Mouse (Mus musculus): ENCODE results near the gene Mtch1.

Gene Mtch1

GRCm38 (mm10) chr17:29310056-29310623 is 37.6 kb downstream of the Mtch1 start:
- DNase-seq (ENCODE audit: low spot score in 2 of 2), result no peak

GRCm38 (mm10) chr17:29305871-29306270 is 41.9 kb downstream of the Mtch1 start:
- DNase-seq (ENCODE audit: low spot score in 2 of 2), result no peak

GRCm38 (mm10) chr17:29305058-29305806 is 42.5 kb downstream of the Mtch1 start:
- no peak for DNase-seq (ENCODE audit: low spot score in 2 of 2)

GRCm38 (mm10) chr17:29304376-29305057 is 43.2 kb downstream of the Mtch1 start:
- DNase-seq (ENCODE audit: low spot score in 2 of 2), result no peak

- DNase-seq (ENCODE audit: low spot score in 2 of 2), result no peak
Observed at GRCm38 (mm10) chr17:29303856-29304255, 43.9 kb downstream of the Mtch1 start.

- DNase-seq (ENCODE audit: low spot score in 2 of 2), result no peak
Observed at GRCm38 (mm10) chr17:29303087-29303486, 44.6 kb downstream of the Mtch1 start.

- peak in 1 of 2 experiments; percentile 29 for DNase-seq (ENCODE audit: low spot score in 2 of 2)
Observed at GRCm38 (mm10) chr17:29302149-29302548, 45.6 kb downstream of the Mtch1 start.

GRCm38 (mm10) chr17:29301421-29301820 is 46.3 kb downstream of the Mtch1 start:
- DNase-seq (ENCODE audit: low spot score in 2 of 2), result peak in 1 of 2 experiments; percentile 26

GRCm38 (mm10) chr17:29300926-29301325 is 46.8 kb downstream of the Mtch1 start:
- peak in 1 of 2 experiments; percentile 32 for DNase-seq (ENCODE audit: low spot score in 2 of 2)

GRCm38 (mm10) chr17:29299282-29299681 is 48.5 kb downstream of the Mtch1 start:
- DNase-seq (ENCODE audit: low spot score in 2 of 2), result no peak

GRCm38 (mm10) chr17:29297813-29298212 is 49.9 kb downstream of the Mtch1 start:
- DNase-seq (ENCODE audit: low spot score in 2 of 2), result no peak

- no peak for DNase-seq (ENCODE audit: low spot score in 2 of 2)
Observed at GRCm38 (mm10) chr17:29297321-29297720, 50.4 kb downstream of the Mtch1 start.

GRCm38 (mm10) chr17:29295835-29296234 is 51.9 kb downstream of the Mtch1 start:
- no peak for DNase-seq (ENCODE audit: low spot score in 2 of 2)

- DNase-seq (ENCODE audit: low spot score in 2 of 2), result no peak
Observed at GRCm38 (mm10) chr17:29293807-29294605, 53.7 kb downstream of the Mtch1 start.

GRCm38 (mm10) chr17:29292996-29293395 is 54.7 kb downstream of the Mtch1 start:
- no peak for DNase-seq (ENCODE audit: low spot score in 2 of 2)

- no peak for DNase-seq (ENCODE audit: low spot score in 2 of 2)
Observed at GRCm38 (mm10) chr17:29291793-29292192, 55.9 kb downstream of the Mtch1 start.

GRCm38 (mm10) chr17:29282216-29282952 is 65.3 kb downstream of the Mtch1 start:
- no peak for DNase-seq (ENCODE audit: low spot score in 2 of 2)

Data from frontal cortex, postnatal 36 days (tissue).